Mouse (Mus musculus) spleen, adult 2 months (tissue): ENCODE measurements around the gene Cym.

Source experiments
- CTCF ChIP-seq: fragments of 200-500 bp; IDR thresholded peaks from 2 replicates; pipeline ENCODE4 v1.5.1; 2011; ENCODE audit warnings: mild to moderate bottlenecking, inconsistent platforms; ENCODE audit not compliant: insufficient read depth, insufficient read length, insufficient replicate concordance; ENCODE audit errors: extremely low read depth
- POLR2A ChIP-seq: fragments of 200-500 bp; IDR thresholded peaks from 2 replicates; pipeline ENCODE4 v1.6.1; 2011; ENCODE audit warnings: low read depth, low read length, inconsistent platforms

GRCm38 (mm10) chr3:107169552-107169951, 52.0 kb downstream of the Cym start:
- TF ChIP-seq POLR2A (no peak), CTCF (no peak)
